Mouse (Mus musculus): ENCODE results near the gene Kat5.

- TF ChIP-seq EP300 (IDR thresholded peaks at IDR 0.05; ENCODE audit: low read depth) (no peak), CTCF (IDR thresholded peaks at IDR 0.05; ENCODE audit: low read depth) (no peak)
These were observed 47.3 kb downstream of the Kat5 start for GRCm38 (mm10) chr19:5562776-5563175.
